In the genomic region with DNA sequence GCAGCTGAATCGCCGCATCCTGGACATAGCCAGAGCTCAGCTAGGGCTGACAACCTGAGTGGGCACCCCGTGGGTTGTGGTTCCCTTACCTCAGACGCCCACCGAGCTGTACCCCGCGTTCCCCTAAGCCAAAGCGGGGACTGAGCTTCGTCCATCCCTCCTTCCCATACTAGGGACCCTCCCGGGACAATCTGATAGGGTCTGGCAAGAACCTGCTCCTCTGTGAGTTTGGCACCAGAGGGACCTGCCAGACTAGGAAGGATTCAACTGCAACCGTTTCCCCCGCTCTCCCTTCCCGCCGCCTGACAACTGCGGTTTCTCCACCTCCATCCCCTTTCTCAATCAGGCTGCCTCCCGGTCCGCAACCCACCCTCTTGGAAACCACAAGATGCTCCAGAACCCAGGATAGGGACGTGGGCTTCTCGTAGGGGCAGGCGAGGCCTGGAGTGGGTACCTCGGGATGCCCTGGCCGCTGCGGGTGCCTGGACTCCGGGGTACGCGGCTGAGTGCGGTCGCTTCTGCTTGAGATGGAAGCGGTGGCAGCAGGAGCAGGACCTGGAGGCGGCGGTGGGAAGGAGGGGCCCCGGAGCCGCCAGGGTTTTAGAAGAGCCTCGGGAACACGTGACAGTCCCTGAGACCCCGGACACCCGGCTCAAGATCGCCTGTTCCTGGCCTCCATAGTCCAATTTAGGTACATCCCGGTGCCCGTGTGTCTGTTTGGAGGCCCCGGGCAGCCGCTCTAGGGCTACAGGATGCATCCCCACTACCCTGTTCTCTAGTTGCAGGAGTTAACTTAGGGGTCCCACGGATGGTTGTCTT, we compare ENCODE assay signal across 8 mouse cellular contexts. TPM values are rescaled to one million over a fixed set of nuclear protein-coding genes. Genes with fewer than 3 reads are reported as not detected.
DNase-seq lines count a peak whose midpoint lies in the region; ATAC-seq and TF ChIP-seq lines count a peak whose summit lies in the region.

Gene Npy5r, minus strand, starts transcription at position 618 of the 819 bp plus-strand sequence.

- no peak for TF ChIP-seq EP300 in heart, adult 2 months (IDR thresholded peaks at IDR 0.05; ENCODE audit: insufficient read depth, low read depth, low read length)

- intact Hi-C loops in heart, adult 2 months (cut with DNase I): no loop called here

- peaks cover 9% of the 10 kb centered on the region; the same call in 1 of the 2 replicates for H3K4me1 ChIP-seq in heart, embryonic 15.5 days (replicated peaks)
- H3K4me1 ChIP-seq in heart, adult 2 months (ENCODE audit: control insufficient read depth, insufficient read depth, low read length): no peaks in the 10 kb centered on the region
- H3K4me1 ChIP-seq in cortical plate, adult 2 months (ENCODE audit: control insufficient read depth, insufficient read depth, low read length): no peaks in the 10 kb centered on the region; the same call in 1 of the 2 replicates
- H3K4me1 ChIP-seq in hindbrain, embryonic 11.5 days (replicated peaks; ENCODE audit: control insufficient read depth, insufficient read depth, low read length): 0 out of 2 replicates have a peak, but pooled peaks cover 2% of the 10 kb centered on the region
- no peaks in the 10 kb centered on the region for H3K4me1 ChIP-seq in limb, embryonic 14.5 days (ENCODE audit: control insufficient read depth, insufficient read depth, low read length)

- 2% methylated on average over 43 of the region's 43 CpGs for WGBS in heart, embryonic 15.5 days
- 3% methylated on average over 43 of the region's 43 CpGs for WGBS in heart, adult 2 months
- 2% methylated on average over 43 of the region's 43 CpGs for WGBS in hindbrain, embryonic 11.5 days
- 1% methylated on average over 40 of the region's 43 CpGs for WGBS in limb, embryonic 14.5 days

- no peaks in the 10 kb centered on the region for H3K36me3 ChIP-seq in heart, embryonic 15.5 days
- no peaks in the 10 kb centered on the region for H3K36me3 ChIP-seq in heart, adult 2 months (ENCODE audit: control insufficient read depth, insufficient read depth, low read length)
- no peaks in the 10 kb centered on the region for H3K36me3 ChIP-seq in hindbrain, embryonic 11.5 days (ENCODE audit: control insufficient read depth, insufficient read depth, low read length)
- H3K36me3 ChIP-seq in limb, embryonic 14.5 days (ENCODE audit: control insufficient read depth, insufficient read depth, low read length): no peaks in the 10 kb centered on the region

- no peak for ATAC-seq in heart, embryonic 15.5 days (replicated peaks; ENCODE audit: insufficient number of reproducible peaks, insufficient read depth, low FRiP score, low read depth)
- peak; percentile 83 for ATAC-seq in hindbrain, embryonic 11.5 days (ENCODE audit: low FRiP score)
- ATAC-seq in limb, embryonic 14.5 days (ENCODE audit: low FRiP score, low read depth): peak; percentile 30; the same call in 1 of the 2 replicates
- no peak for ATAC-seq in erythroid progenitor cell, adult 5-6 weeks (replicated peaks; ENCODE audit: low FRiP score, poor library complexity, severe bottlenecking)
- ATAC-seq in CD4-positive, CD25-positive, alpha-beta regulatory T cell, adult 4 months: no peak

- H3K4me2 ChIP-seq in heart, embryonic 15.5 days: peak within 1 kb of the TSS; percentile 75
- peak within 1 kb of the TSS; percentile 79 for H3K4me2 ChIP-seq in hindbrain, embryonic 11.5 days (replicated peaks; ENCODE audit: low read depth, low read length)
- peak within 1 kb of the TSS; percentile 76 for H3K4me2 ChIP-seq in limb, embryonic 14.5 days (replicated peaks; ENCODE audit: low read depth, low read length, severe bottlenecking)

- H3K4me3 ChIP-seq in heart, embryonic 15.5 days: peak within 1 kb of the TSS; percentile 48
- no peak within 1 kb of the TSS for H3K4me3 ChIP-seq in heart, adult 2 months
- H3K4me3 ChIP-seq in cortical plate, adult 2 months (ENCODE audit: insufficient read depth, low read length): peak within 1 kb of the TSS; percentile 65
- peak within 1 kb of the TSS; percentile 44 for H3K4me3 ChIP-seq in hindbrain, embryonic 11.5 days (ENCODE audit: low read depth, low read length)
- H3K4me3 ChIP-seq in limb, embryonic 14.5 days (replicated peaks; ENCODE audit: low read length): peak within 1 kb of the TSS; percentile 39

- no peak for TF ChIP-seq CTCF in heart, adult 2 months (IDR thresholded peaks at IDR 0.05)
- TF ChIP-seq CTCF in cortical plate, adult 2 months (IDR thresholded peaks at IDR 0.05; ENCODE audit: extremely low read depth, insufficient read depth, low read length): no peak

- H3K27ac ChIP-seq in heart, embryonic 15.5 days: no peak within 1 kb of the TSS
- H3K27ac ChIP-seq in heart, adult 2 months: no peak within 1 kb of the TSS
- H3K27ac ChIP-seq in cortical plate, adult 2 months (ENCODE audit: insufficient read depth, low read length): peak within 1 kb of the TSS; percentile 43
- no peak within 1 kb of the TSS for H3K27ac ChIP-seq in hindbrain, embryonic 11.5 days (ENCODE audit: low read depth, low read length)
- no peak within 1 kb of the TSS for H3K27ac ChIP-seq in limb, embryonic 14.5 days (replicated peaks; ENCODE audit: low read depth, low read length)

- TF ChIP-seq POLR2A in heart, adult 2 months (IDR thresholded peaks at IDR 0.05; ENCODE audit: insufficient read depth, low read depth, low read length): no peak
- no peak; the same call in 1 of the 2 replicates for TF ChIP-seq POLR2A in cortical plate, adult 2 months (IDR thresholded peaks at IDR 0.05; ENCODE audit: extremely low read depth, insufficient read depth, low read length)
- TF ChIP-seq POLR2A in limb, embryonic 14.5 days (IDR thresholded peaks at IDR 0.05; ENCODE audit: borderline replicate concordance, extremely low read depth, insufficient read depth, insufficient read length): no peak

- H3K9me3 ChIP-seq in heart, embryonic 15.5 days (replicated peaks): no peaks in the 10 kb centered on the region
- H3K9me3 ChIP-seq in hindbrain, embryonic 11.5 days (ENCODE audit: control insufficient read depth, low read length): no peaks in the 10 kb centered on the region
- H3K9me3 ChIP-seq in limb, embryonic 14.5 days (ENCODE audit: control insufficient read depth, low read length): no peaks in the 10 kb centered on the region

- no peak for DNase-seq in heart, adult 2 months
- peak; percentile 59 for DNase-seq in hindbrain, embryonic 11.5 days (ENCODE audit: low spot score)
- DNase-seq in limb, embryonic 14.5 days (ENCODE audit: low spot score): no peak
- DNase-seq in right cerebral cortex, postnatal 14 days: peak; percentile 42

- peaks cover 19% of the 10 kb centered on the region for H3K27me3 ChIP-seq in heart, embryonic 15.5 days
- H3K27me3 ChIP-seq in heart, adult 2 months (ENCODE audit: control insufficient read depth, insufficient read depth, low read length): peaks cover 4% of the 10 kb centered on the region; the same call in 1 of the 2 replicates
- H3K27me3 ChIP-seq in hindbrain, embryonic 11.5 days (ENCODE audit: control insufficient read depth, insufficient read depth, low read length): peaks cover 3% of the 10 kb centered on the region; the same call in 1 of the 2 replicates
- H3K27me3 ChIP-seq in limb, embryonic 14.5 days (ENCODE audit: control insufficient read depth, insufficient read depth, low read length): peaks cover 15% of the 10 kb centered on the region; the same call in 1 of the 2 replicates

- peak within 1 kb of the TSS; percentile 34 for H3K9ac ChIP-seq in heart, embryonic 15.5 days
- no peak within 1 kb of the TSS for H3K9ac ChIP-seq in heart, adult 2 months (ENCODE audit: low read depth, low read length)
- peak within 1 kb of the TSS; percentile 63 for H3K9ac ChIP-seq in hindbrain, embryonic 11.5 days (ENCODE audit: low read depth, low read length)
- H3K9ac ChIP-seq in limb, embryonic 14.5 days (ENCODE audit: low read depth, low read length, severe bottlenecking): peak within 1 kb of the TSS; percentile 49

- H3K79me2 ChIP-seq in heart, adult 2 months (replicated peaks; ENCODE audit: control insufficient read depth, insufficient read depth, low read length): no peaks in the 10 kb centered on the region

RNA-seq across cellular contexts. Expression of gene Npy5r, which starts in this region (rescaled TPM):
- not detected in 2 replicates for polyA plus RNA-seq in heart, embryonic 15.5 days (2015; fragmentation: Nextera tagmentation; extraction: Ambion mirVana)
- not detected for total RNA-seq in heart, adult 2 months (2021)
- polyA plus RNA-seq in heart, adult 2 months (2012; rRNA removed): not detected in 2 replicates
- polyA plus RNA-seq in cortical plate, adult 2 months (2012; rRNA removed): 6.2 and 6.8 TPM in 2 replicates
- 0.31 TPM in 1 of 2 replicates, not detected in the other for polyA plus RNA-seq in hindbrain, embryonic 11.5 days (2014; fragmentation: Nextera tagmentation; extraction: Ambion mirVana)
- polyA plus RNA-seq in limb, embryonic 14.5 days (2012; rRNA removed): 0.06 and 0.10 TPM in 2 replicates
- not detected in 2 replicates for polyA plus RNA-seq in limb, embryonic 14.5 days (2014; fragmentation: Nextera tagmentation; extraction: Ambion mirVana)
- total RNA-seq in erythroid progenitor cell, adult 5-6 weeks (2015; ENCODE audit: low replicate concordance): not detected in 2 replicates
- total RNA-seq in erythroid progenitor cell, adult 5-6 weeks (2017; ENCODE audit: low replicate concordance): not detected in 2 replicates
- polyA plus RNA-seq in CD4-positive, CD25-positive, alpha-beta regulatory T cell, adult 4 months (2017; shearing (Covaris generic)): not detected

Comparison
In these comparisons a context has a peak if more than half of its experiments do, and no peak if none do; other contexts are left out.
1. Peak in DNase-seq, ATAC-seq, H3K4me3 ChIP-seq, H3K9ac ChIP-seq and H3K4me2 ChIP-seq in hindbrain, embryonic 11.5 days; RNA of the gene not detected or under 1 TPM.
2. Peak in ATAC-seq, H3K4me3 ChIP-seq, H3K9ac ChIP-seq and H3K4me2 ChIP-seq in limb, embryonic 14.5 days; RNA of the gene not detected or under 1 TPM.